Mouse (Mus musculus) naive thymus-derived CD4-positive, alpha-beta T cell, adult 5 months (primary cell): Measurements from ENCODE around the gene Cyp2c68. TPM values are rescaled to one million over a fixed set of nuclear protein-coding genes. Genes with fewer than 3 reads are reported as not detected.

Source experiments
- polyA plus RNA-seq: library from polyadenylated mRNA; unstranded; fragments of 100-300 nt; shearing (Covaris generic); gene quantifications from one replicate; pipeline ENCODE4 v1.2.1, GENCODE M21; 2017

Cyp2c68 gene
- polyA plus RNA-seq = not detected

DNA sequence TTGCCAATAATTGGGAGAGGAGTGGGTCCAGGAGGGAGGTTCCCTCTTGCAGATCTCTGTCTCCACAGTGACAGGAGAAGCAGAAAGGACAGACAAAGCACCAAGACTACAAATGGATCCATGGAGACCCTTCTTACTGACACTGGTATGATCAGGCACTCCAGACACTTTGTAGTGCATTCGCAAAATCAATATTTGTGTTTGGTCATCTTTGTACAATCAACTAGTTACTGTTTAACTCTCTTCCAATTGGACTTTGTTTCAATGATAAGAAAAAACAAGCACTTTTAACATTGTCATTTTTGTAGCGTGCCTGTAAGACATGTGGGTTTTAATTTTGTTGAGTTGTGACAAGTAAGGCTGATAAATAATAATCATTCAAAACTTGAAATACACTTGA lies at the start of gene Cyp2c68:
Gene Cyp2c68, minus strand, starts transcription at position 135 of the 400 bp plus-strand sequence.

GRCm38 (mm10) chr19:39648938-39649337 lies 91.9 kb downstream of the Cyp2c68 start, which contains the start of gene Cyp2c67:
Gene Cyp2c67, minus strand, starts transcription at chr19:39649051.

Other genes with a start within 250 kb of the Cyp2c68 start
- not detected for gene Cyp2c39, start 230.2 kb downstream of the Cyp2c68 start, polyA plus RNA-seq
- gene Cyp2c67, start 92.0 kb downstream of the Cyp2c68 start, polyA plus RNA-seq = not detected
- not detected for gene Cyp2c40, start 71.8 kb upstream of the Cyp2c68 start, polyA plus RNA-seq
- gene Cyp2c69, start 145.7 kb upstream of the Cyp2c68 start, polyA plus RNA-seq = not detected